Mouse (Mus musculus) megakaryocyte-erythroid progenitor cell, adult 5-6 weeks (primary cell): ENCODE measurements around the gene Stub1. TPM values are rescaled to one million over a fixed set of nuclear protein-coding genes. Genes with fewer than 3 reads are reported as not detected.
"Not testable (repeated sequence)": the region's sequence is repeated elsewhere in the genome, so short reads cannot be mapped to it uniquely, and the experiment has no call there.

Experiments used
- ATAC-seq: replicated peaks from 2 replicates; pipeline ENCODE4 v1.8.0; 2016; ENCODE audit warnings: mild to moderate bottlenecking, inconsistent platforms; ENCODE audit not compliant: severe bottlenecking, poor library complexity, low FRiP score, low TSS enrichment
- total RNA-seq, 2 experiments: library from RNA; stranded (forward) in 1 of 2; stranded (reverse) in 1 of 2; fragments of 200-1000, 215-1000 nt in 1 of 2; fragments of >200 nt in 1 of 2; fragmentation: Nextera tagmentation in 1 of 2; gene quantifications; 2 replicates each; pipeline ENCODE4 v1.2.3; 2014 to 2017

The Stub1 gene
- total RNA-seq, 2 experiments from 2014 or later = 77.7 to 112 TPM

- ATAC-seq = no peak
Measured at GRCm38 (mm10) chr17:25827546-25828222, 5.5 kb downstream of the Stub1 start.

GRCm38 (mm10) chr17:25827011-25827410 lies 6.2 kb downstream of the Stub1 start:
- ATAC-seq = no peak

DNA sequence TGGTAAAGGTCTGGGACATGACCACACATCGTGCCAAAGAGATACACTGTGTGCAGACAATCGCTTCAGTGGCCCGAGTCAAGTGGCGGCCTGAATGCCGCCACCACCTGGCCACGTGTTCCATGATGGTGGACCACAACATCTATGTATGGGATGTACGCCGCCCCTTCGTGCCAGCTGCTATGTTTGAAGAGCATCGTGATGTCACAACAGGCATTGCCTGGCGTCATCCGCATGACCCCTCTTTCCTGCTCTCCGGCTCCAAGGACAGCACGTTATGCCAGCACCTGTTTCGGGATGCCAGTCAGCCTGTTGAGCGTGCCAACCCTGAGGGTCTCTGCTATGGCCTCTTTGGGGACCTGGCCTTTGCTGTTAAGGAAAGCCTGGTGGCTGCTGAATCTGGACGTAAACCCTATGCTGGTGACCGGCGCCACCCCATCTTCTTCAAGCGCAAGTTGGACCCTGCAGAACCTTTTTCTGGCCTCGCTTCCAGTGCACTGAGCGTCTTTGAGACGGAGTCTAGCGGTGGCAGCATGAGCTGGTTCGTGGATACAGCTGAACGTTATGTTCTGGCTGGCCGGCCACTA lies 7.1 kb downstream of the Stub1 start:
- no peak for ATAC-seq

- no peak for ATAC-seq
Measured at GRCm38 (mm10) chr17:25825311-25825710, 7.9 kb downstream of the Stub1 start.

DNA sequence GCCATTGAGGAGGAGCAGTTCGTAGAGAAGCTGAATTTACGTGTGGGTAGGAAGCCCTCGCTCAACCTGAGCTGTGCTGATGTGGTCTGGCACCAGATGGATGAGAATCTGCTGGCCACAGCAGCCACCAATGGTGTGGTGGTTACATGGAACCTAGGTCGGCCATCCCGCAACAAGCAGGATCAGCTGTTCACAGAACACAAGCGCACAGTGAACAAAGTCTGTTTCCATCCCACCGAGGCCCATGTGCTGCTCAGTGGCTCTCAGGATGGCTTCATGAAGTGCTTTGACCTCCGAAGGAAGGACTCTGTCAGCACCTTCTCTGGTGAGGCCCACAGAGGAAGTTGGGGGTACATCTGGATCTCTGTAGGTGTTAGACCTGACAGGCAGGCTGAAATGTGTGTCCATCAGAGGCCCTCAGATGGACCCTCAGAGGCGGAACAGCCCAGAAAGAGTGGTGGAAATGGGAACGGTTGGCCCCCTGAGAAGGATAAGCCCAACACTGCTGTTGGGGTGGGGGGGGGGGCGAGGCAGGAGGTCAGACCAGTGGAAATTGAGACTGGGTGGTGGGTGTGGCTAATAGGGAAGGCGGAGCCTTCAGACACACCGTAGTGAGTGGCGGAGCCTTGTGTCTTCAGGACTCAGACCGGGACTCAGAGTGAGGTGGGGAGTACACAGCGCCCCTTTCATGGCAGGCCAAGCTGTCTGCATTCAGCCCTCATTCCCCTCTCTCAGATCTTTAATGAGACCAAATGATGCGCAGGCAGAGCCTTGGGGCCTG lies 8.7 kb downstream of the Stub1 start:
- no peak for ATAC-seq

- peak; percentile 72 for ATAC-seq
Measured at GRCm38 (mm10) chr17:25823452-25823851, 9.8 kb downstream of the Stub1 start, which contains the start of gene Wdr24. Gene Wdr24, plus strand, starts transcription at chr17:25823627.

DNA sequence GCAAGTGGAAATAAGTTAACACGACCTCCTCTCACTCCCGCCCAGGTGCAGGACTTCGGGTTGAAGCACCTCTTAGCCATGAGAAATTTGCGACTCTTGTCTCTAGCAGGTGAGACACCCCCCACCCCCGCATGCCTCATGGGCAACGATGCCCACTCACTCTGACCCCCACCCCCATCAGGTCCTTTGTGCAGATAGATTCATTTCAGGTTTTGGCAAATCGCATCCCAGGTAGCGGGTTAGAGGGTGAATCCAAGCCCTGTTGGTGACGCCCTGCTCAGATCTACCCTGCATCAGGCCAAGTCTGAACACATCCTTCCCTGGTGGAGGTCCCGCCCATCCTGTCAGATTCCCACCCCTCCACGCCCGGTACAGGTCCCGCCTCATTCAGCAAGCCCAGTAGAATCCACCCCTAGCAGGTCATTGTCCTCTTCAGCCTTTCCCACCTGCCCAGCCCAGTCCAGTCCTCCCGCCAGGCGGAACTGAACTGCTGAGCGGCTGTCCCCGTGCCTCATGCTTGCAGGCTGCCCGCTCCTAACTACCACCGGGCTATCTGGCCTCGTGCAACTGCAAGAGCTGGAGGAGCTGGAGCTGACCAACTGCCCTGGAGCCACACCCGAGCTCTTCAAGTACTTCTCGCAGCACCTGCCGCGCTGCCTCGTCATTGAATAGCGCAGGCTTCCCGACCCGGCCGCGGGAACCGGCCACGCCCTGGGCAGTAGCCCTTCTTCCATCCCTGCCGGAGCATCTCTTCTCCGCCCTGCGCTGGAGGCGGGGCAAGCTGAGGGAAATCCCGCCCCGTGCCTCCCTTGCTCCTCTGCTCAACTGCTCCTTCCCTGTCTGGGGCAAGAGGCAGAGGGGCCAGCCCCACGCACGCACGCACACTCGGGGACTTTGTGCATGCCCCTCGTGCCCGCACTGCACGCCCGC lies 14.1 kb downstream of the Stub1 start:
- 0 out of 2 replicates have a peak, but pooled peaks have one; percentile 23 for ATAC-seq

DNA sequence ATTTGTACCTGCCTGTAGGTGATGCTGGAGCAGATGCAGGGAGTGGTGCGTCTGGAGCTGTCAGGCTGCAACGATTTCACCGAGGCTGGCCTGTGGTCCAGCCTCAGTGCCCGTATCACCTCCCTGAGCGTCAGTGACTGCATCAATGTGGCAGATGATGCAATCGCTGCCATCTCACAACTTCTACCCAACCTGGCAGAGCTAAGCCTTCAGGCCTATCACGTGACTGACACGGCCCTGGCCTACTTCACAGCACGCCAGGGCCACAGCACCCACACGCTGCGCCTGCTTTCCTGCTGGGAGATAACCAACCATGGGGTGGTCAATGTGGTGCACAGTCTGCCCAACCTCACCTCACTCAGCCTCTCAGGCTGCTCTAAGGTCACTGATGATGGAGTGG lies 15.5 kb downstream of the Stub1 start:
- ATAC-seq = no peak

DNA sequence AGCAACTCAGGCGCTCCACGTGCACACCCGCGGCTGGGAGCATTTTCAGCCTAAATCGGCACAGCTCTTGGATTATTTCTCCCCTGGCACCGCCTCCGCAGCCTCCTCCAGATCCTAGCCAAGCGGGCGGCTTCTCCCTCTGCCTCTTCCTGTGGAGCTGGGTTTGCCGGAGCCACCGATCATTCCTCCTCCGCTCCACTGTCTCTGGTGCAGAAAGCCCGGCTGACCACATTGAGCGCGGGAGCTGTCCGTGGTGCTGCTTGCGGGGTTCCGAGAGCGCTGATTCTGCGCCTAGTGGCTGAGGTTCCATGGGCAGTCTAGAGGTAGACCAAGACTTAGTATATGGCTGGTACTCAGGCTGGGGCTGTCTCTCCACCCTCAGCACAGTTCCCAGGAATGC lies 19.7 kb downstream of the Stub1 start:
- ATAC-seq = peak; percentile 69

GRCm38 (mm10) chr17:25810890-25811289 lies 22.3 kb downstream of the Stub1 start:
- no peak for ATAC-seq

DNA sequence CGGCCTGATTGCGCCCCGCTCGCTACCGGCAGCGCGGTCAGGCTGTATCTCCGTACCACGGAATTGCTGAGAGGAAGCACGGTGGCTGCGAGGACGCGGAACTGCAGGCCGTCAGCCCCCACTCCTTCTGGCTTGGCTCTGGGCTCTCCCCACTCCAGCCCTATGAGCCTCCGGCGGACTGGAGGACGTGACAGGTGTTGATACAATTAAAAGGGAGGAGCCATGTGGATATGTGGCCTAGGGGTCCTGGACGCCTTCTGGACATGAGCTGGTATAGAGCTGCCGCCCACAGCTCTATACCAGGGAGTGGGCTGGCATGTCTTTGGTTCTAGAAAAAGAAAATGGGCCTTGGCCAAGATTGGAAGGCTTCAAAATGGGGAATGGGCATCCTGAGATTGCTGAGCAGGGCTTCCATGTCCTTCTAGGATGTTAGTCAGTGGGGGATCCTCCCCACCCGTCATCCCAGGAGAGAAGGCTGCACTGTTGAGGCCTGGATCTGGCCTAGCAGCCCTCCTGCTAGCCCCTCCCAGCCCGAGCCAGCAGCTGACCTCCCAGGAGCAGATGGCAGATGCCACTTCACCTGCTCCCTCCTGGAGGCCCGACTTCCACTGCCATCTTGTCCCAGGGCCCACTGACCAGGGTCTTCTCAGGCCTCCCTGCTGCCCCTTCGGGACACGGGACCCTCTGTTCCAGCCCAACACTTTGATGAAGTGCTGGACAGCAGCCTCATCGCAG lies 23.4 kb downstream of the Stub1 start:
- no peak for ATAC-seq

DNA sequence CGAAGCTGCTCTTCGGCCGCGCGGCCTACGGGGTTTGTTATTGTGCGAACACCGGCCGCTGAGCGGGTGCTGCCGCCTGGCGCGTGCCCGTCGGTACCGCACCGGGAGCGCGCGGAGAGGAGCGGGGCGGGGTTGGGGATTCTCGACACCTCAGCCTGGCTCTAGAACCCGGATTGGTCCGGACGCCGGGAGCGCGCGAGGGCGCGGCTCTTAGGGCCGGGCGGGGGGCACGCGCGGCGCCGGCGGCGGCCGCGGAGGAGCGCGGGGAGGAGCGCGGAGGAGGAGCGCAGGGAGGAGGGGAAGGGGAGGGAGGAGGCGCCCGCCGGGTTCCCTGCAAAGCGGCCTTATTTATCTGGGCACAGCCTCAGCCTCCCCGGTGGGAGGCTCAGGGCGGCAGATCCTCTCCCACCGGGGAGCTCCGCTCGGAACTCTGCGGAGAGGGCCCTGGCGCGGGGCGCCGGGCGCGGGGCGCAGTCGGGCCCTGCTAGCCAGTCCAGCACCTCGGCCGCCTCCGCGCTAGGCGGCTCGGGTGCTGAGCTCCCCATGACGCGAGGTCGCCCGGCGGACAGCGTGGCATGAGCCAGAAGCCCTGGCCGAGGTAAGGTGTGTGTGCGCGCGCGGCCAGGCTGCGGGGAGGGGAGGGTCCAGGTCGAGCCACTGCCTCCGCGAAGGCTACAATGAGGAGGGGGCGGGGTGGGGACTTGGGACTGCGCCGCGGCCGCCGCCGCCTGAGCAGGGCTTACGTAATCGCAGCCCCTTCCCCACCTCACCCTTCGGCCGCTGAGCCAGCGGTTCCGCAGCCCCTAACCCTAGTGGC lies 24.2 kb downstream of the Stub1 start, which contains the start of gene Fbxl16:
Gene Fbxl16, plus strand, starts transcription at position 297 of the 817 bp plus-strand sequence.
- ATAC-seq = no peak

DNA sequence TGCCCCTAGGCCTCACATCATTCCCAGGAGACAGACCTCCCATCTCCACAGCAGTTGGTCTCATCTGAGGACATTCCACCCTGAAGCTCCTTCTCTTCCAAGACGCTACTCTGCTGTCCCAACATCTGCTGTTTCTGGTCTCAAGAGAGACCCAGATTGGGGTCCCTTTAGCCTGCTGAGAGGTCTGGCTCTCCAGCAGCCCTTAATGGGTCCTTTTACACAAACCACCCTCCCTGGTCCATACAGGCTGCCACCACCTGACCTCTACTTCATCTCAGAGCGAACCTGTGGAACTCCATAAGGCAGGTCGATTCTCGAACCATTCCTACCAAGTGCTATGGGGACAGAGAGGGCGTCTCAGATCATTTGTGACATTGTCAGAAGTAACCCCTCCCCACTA lies 25.2 kb downstream of the Stub1 start:
- no peak for ATAC-seq

GRCm38 (mm10) chr17:25807452-25807851 lies 25.8 kb downstream of the Stub1 start:
- ATAC-seq = not testable (repeated sequence)

GRCm38 (mm10) chr17:25806507-25806906 lies 26.7 kb downstream of the Stub1 start:
- ATAC-seq = no peak

- ATAC-seq = no peak
Measured at GRCm38 (mm10) chr17:25802825-25803517, 30.2 kb downstream of the Stub1 start.

GRCm38 (mm10) chr17:25801029-25801428 lies 32.2 kb downstream of the Stub1 start:
- peak; percentile 71 for ATAC-seq
